Mouse (Mus musculus): ENCODE results near the gene 1700012P22Rik. TPM values are rescaled to one million over a fixed set of nuclear protein-coding genes. Genes with fewer than 3 reads are reported as not detected.

The 1700012P22Rik gene
- not detected in 2 replicates for polyA plus RNA-seq (2012)

DNA sequence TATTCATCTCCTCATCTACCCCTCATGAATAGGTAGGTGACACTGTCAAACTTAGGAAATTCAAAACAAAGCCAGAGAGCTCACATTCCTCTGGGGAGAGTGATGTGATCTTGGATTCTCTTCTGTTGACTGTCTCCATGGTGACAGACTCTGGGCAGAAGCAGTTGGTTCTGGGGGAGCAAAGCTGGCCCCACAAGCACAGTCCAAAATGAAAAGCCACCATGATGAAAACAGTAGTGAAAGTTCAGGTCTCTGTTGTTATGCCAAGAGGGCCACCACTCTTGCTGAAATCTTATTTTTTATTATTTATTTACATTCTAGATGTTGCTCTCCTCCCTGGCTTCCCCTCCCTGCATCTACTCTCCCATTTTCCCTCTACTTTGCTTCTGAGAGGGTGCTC, at the start of gene 1700012P22Rik:
TSS of gene 1700012P22Rik (minus strand) at position 101 of the 400 bp plus-strand sequence.
- no peak for TF ChIP-seq GATA1 (IDR thresholded peaks at IDR 0.05; ENCODE audit: low read length)

DNA sequence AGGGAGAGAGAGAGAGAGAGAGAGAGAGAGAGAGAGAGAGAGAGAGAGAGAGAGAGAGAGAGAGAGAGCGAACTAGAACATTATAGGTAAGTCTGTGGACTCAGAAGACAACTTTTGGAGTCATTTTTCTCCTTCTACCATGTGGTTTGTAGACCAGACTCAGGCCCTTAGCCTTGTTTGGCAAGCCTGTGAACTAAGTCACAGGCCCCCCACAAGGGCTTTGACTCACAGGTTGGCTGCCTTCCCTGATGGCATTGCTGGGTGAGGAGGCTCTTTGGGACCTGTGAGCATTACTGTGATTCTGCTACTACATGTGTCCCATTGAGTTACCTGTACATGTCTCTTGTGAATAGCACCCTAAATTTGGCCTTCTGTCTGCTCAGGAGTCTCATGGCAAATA, 29.5 kb upstream of the 1700012P22Rik start:
- no peak for TF ChIP-seq GATA1 (IDR thresholded peaks at IDR 0.05; ENCODE audit: low read length)

DNA sequence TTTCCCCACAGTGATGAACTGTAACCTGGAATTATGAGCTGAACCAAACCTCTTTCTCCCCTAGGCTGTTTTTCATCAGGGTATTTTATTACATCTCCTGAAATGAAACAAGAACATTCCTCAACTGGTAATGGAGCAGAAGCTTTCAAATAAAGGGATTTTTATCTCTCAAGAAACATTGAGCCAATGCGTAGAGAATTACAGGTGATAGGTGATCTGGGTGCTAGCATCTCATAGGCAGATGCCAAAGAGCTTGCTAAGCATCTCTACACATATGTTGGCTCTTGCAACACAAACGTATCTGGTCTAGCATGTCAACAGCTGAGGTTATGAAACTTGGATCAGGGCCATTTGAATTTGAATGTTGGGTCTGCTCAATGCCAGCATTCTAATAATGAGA, 26.6 kb upstream of the 1700012P22Rik start:
- no peak for TF ChIP-seq GATA1 (IDR thresholded peaks at IDR 0.05; ENCODE audit: low read length)

DNA sequence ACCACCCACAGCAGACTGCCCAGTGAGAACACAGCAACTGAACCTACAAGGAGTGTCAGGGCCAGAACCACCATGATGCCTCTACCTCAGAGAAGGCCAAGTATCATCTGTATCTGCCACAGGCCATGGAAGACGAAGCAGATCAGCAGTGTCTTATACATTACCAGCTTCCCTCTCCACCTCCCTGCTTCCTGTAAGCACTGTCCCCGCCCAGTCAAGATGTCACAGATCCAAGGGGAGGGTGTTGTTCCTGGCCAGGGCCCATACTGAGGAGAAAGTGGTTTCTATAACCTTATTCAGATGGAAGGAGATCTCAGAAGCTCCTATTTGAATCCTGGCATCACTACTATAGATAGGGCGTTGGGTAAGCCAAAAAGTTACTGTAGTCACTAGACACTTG, 25.1 kb upstream of the 1700012P22Rik start, which contains the start of gene Aadacl3:
TSS of gene Aadacl3 (minus strand) at position 101 of the 400 bp plus-strand sequence.
- no peak for TF ChIP-seq GATA1 (IDR thresholded peaks at IDR 0.05; ENCODE audit: low read length)

DNA sequence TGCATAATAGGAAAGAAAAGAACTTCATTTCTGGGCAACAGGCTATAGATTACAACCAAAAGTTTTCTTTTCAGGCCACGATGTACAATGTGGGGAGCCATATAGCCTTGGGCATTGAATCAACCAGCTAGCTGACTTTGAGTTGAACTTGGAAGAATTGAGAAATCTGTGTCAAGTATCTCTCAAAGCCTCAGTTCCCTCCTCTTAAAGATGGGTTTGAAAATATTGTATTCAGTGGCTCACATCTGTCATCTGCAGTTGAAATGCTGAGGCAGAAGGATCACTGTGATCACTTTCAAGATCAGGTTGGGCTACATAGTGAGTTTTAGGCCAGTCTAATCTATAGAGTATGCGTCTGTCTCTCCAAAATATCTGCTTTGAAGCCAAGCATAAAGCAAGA, 14.6 kb upstream of the 1700012P22Rik start, which contains the start of gene Gm9944:
TSS of gene Gm9944 (minus strand) at position 101 of the 400 bp plus-strand sequence.
- no peak for TF ChIP-seq GATA1 (IDR thresholded peaks at IDR 0.05; ENCODE audit: low read length)

DNA sequence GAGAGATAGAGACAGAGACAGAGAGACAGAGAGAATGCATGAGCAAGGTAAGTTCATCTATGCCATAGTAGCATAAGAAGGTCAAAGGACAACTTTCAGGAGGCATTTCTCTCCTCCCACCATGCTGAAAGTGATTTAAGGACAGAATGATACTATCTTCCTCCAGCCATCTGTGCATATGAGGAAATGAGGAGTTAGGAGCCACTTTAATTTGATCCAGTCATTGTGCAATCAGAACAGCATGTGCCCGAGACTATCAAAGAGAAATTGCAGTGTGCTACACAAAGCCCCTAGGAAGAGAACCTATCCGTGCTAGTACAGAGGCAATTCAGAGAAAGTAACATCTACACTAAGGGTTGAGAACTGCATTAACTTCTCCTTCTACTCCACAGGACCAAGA, 10.0 kb upstream of the 1700012P22Rik start:
- no peak for TF ChIP-seq GATA1 (IDR thresholded peaks at IDR 0.05; ENCODE audit: low read length)

DNA sequence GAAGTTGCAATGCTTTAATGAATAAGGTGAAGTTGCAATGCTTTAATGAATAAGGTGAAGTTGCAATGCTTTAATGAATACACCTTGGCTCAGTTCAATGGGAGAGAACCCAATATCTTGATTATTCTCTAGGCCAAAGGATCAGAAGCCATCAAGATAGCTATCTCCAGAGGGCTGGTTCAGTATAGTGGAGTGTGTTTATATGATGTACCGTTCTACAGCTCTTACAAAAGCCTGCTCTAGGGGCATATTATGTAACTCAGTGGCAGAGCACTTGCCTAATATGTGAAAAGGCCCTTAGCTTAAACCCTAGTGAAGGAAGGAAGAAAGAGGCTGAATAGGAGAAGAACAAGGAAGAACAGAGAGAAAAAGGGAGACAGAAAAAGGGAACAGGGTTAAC, 3.0 kb upstream of the 1700012P22Rik start:
- no peak for TF ChIP-seq GATA1 (IDR thresholded peaks at IDR 0.05; ENCODE audit: low read length)

DNA sequence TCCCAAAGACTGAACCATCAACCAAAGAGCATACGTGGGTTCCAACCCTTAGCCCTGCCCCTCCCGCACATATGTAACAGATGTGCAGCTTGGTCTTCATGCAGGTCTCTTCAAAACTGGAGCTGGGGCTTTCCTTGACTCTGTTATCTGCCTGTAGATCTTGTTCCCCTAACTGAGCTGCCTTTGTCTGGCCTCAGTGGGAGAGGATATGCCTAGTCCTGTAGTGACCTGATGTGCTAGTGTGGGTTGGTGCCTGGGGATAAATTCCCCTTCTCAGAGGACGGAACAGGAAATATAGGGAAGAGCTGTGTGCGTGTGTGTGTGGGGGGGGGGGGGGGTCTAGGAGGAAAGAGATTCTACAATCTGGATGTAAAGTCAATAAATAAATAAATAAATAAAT, 2.5 kb upstream of the 1700012P22Rik start:
- no peak for TF ChIP-seq GATA1 (IDR thresholded peaks at IDR 0.05; ENCODE audit: low read length)

DNA sequence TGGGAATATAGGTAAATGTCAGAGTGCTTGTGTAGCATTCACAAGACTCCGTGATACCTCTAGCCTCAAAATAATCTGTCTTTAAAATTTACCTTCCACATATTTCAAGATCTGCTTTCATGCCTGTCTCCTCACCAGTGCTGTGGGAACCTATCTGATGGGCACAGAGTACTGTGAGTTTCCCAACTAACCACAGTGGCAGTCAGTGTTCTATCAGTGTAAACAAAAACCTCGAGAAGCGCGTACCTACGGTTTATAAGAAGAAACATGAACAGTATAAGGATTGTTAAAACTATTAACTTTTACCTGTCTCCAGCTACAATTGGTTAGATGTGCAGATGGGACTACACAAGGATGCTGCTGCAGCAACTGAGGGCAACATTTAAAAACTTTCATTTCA, 5.4 kb downstream of the 1700012P22Rik start:
- no peak for TF ChIP-seq GATA1 (IDR thresholded peaks at IDR 0.05; ENCODE audit: low read length)

DNA sequence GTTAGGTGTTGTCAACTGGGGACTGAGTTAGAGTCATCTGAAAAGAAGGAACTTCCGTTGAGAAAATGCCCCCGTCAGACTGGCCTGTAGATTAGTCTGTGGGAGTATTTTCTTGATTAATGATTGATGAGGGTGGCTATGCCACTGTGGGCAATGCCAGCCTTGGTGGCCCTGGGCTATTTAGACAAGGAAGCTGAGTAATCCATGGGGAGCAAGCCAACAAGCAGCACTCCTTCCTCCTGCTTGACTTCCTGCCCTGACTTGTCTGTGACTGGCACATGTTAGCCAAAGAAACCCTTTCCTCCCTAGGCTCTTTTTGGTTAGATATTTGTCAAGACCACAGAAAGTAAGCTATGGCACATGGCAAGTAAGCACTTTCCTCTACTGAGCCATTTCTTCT, 7.8 kb downstream of the 1700012P22Rik start:
- no peak for TF ChIP-seq GATA1 (IDR thresholded peaks at IDR 0.05; ENCODE audit: low read length)

DNA sequence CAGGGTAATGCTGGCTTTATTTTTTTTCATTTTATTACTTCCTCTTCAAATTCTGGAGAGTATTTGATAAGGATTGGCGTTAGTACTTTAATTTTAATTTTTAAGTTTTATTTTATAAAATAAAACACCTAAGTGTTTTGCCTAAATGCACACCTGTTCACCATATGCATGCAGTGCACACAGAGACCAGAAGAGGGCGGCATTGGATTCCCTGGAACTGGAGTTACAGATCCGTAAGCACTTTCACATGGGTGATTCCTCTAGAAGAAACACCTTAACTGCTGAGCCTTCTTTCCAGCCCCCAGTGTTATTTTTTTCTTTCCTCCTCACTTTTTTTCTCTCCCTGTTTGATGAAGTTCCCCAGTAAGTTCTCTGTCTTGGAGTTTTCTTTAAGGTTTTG, 9.7 kb downstream of the 1700012P22Rik start:
- no peak for TF ChIP-seq GATA1 (IDR thresholded peaks at IDR 0.05; ENCODE audit: low read length)

DNA sequence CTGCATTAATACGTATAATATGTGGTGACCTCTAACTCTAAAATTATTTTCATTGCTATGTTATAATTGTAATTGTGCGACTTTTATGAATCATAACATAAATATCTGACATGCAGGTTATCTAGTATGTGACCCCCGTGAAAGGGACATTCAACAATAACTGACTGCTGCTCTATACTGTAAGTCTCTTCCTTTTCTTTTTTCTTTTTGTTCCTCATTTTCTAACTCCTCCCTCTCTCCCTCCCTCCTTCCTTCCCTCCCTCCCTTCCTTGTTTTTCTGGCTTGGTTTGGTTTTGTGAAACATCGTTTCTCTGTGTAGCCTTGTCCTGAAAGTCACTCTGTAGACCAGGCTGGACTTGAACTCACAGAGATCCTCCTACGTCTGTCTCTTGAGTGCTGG, 14.0 kb downstream of the 1700012P22Rik start:
- TF ChIP-seq GATA1 (IDR thresholded peaks at IDR 0.05; ENCODE audit: low read length), result no peak

DNA sequence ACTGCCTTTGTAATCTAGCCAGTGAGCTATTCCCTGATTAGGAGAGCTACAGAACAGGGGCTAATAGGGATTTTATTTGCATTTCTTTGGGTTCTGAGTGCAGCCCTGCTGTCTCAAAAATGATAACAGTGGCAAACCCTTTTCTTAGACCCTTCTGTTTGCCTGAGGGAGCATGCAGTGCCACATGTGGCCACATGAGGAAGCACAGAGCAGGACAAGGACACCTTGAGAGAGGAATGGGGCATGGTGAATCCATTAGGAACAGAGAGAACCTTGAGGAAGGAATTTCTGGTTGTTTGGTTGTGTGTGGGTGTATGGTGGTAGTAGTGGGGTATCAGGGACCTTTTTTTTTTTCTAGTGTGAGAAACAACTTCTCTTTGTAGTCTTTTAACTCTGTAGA, 17.9 kb downstream of the 1700012P22Rik start:
- no peak for TF ChIP-seq GATA1 (IDR thresholded peaks at IDR 0.05; ENCODE audit: low read length)

DNA sequence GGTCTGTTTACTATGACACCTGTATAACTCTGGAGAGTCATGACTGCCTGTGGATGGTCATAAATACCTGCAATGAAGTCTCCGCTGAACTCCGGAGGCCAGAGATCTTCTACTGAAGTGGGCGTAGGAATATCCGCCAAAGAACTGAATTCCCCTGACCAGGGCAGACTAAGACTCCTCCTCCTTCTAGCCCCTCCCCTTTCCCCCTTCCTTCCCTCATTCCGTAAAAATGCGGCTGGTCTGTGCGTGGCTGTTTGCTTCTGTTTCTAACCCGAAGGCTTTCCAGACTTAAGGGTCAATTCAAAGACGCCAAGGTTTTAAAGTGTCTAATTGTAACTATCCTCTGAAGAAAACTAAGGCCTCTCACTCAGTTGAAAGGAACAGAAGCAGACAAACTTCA, 30.3 kb downstream of the 1700012P22Rik start, which contains the start of gene Pramef12:
TSS of gene Pramef12 (minus strand) at position 175 of the 400 bp plus-strand sequence.
- TF ChIP-seq GATA1 (IDR thresholded peaks at IDR 0.05; ENCODE audit: low read length), result no peak

DNA sequence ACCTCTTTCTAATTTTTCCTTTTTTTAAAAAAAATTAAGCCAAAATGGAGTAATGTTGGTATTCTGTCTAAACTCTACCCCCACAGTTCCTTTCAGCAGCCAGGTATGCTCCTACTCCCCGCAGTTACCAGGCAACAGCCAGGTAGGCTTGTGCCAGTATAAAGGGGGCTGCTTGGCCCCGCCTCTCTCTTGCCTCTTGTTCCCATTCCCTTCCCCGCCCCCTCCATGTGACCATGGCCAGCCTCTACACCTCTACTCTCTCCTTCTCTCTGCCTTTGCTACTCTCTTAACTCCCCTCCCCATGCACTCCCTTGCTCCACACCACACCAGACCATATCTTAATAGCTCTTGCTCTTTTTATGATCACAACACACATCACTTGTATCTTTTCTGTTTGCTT, 32.3 kb downstream of the 1700012P22Rik start:
- no peak for TF ChIP-seq GATA1 (IDR thresholded peaks at IDR 0.05; ENCODE audit: low read length)

DNA sequence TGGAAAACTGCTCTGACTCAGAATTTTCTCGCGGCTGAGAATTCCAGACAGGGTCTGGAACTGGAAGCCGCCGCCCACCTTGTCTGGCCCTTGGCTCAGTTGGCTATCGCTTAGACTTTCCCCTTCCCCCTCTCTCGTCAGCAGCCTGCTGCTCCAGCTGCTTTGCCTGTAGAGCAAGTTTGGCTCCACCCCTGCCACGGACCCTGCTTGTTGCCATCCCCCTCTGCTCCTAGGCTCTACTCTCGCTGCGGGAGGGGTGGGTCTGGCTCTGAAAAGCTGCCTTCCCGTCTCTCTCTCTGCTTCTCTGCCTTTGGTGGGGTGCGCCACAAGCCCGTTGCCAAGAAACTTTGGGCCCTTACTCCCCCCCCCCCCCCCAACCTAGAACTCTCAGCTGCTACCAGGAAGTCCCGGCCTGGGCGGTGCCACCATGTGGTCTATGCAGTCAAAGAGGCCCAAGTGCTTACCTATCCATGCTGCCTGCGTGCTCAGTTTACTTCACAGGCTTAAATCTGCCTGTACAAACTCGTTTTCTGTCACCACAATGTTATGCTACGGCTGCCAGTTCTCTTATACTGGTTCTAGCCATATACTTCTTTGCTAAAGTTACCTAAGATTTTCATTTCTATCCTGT, 34.0 kb downstream of the 1700012P22Rik start:
- TF ChIP-seq GATA1 (IDR thresholded peaks at IDR 0.05; ENCODE audit: low read length), result no peak

DNA sequence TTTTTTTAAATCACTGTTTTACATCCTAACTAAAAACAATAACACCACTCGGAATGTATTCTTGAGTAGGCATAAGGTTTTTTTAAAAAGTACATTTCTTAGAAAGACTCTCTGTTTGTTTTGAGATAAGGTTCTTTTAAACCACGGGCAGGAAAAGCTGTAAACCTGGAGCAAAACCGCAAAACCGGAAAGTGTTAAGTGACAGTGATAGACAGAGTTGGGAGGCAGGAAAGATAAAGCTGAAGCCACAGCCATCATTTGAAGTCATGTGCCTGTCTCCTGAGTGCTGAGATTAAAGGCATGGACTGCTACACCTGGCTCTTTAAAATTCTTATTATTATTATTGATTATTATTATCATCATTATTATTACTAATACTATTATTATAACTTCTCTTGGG, 35.9 kb downstream of the 1700012P22Rik start:
- no peak for TF ChIP-seq GATA1 (IDR thresholded peaks at IDR 0.05; ENCODE audit: low read length)
